Mouse (Mus musculus): ENCODE results near the gene Uri1. TPM values are rescaled to one million over a fixed set of nuclear protein-coding genes. Genes with fewer than 3 reads are reported as not detected.

The Uri1 gene
- polyA plus RNA-seq, 1 experiment from 2014 or later: 27.5 TPM

GRCm38 (mm10) chr7:38013946-38014345 lies 9.4 kb downstream of the Uri1 start:
- Histone ChIP-seq H3K4me3 (no peak overlapping the region), H3K9me3 (replicated peaks) (no peaks in the 10 kb centered on the region), H3K36me3 (no peaks in the 10 kb centered on the region), H3K4me2 (no peak overlapping the region), H3K9ac (no peak overlapping the region), H3K27me3 (no peaks in the 10 kb centered on the region), H3K4me1 (replicated peaks) (peaks cover 2% of the 10 kb centered on the region; the same call in 1 of the 2 replicates), H3K27ac (no peak overlapping the region)
- WGBS: 66% methylated on average over 3 of the region's 3 CpGs
- no peak for ATAC-seq (replicated peaks; ENCODE audit: insufficient number of reproducible peaks, insufficient read depth, low FRiP score, low read depth)

- no peak overlapping the region for H3K27ac ChIP-seq
- ATAC-seq (replicated peaks; ENCODE audit: insufficient number of reproducible peaks, insufficient read depth, low FRiP score, low read depth): no peak
- 97% methylated on average over 4 of the region's 4 CpGs for WGBS
- no peaks in the 10 kb centered on the region for H3K27me3 ChIP-seq
- peaks cover 4% of the 10 kb centered on the region; the same call in 1 of the 2 replicates for H3K4me1 ChIP-seq (replicated peaks)
- no peak overlapping the region for H3K4me3 ChIP-seq
- no peaks in the 10 kb centered on the region for H3K9me3 ChIP-seq (replicated peaks)
- H3K36me3 ChIP-seq: no peaks in the 10 kb centered on the region
- no peak overlapping the region for H3K4me2 ChIP-seq
- no peak overlapping the region for H3K9ac ChIP-seq
These were observed 10.5 kb downstream of the Uri1 start for GRCm38 (mm10) chr7:38012811-38013210.

DNA sequence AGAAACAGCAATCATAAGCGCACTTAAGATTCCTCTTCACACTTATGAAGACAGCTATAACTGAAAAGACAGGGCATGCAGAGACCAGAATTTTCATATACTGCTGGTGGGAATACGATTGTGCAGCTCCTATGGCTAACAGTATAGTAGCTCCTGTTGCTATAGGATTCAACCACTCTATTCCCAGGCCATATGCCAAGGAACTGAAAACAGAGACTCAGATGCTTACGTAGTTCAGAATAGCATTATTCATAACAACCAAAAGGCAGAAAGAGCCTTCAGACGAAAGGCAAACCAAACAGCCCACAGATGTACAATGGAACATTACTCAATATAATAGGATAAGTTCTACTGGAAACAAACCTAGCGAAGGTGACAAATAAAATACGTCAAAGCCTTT lies 15.0 kb downstream of the Uri1 start:
- ATAC-seq (replicated peaks; ENCODE audit: insufficient number of reproducible peaks, insufficient read depth, low FRiP score, low read depth): no peak
- WGBS: 83% methylated on average over 6 of the region's 6 CpGs
- H3K27ac ChIP-seq: no peak overlapping the region
- H3K27me3 ChIP-seq: no peaks in the 10 kb centered on the region
- H3K9ac ChIP-seq: no peak overlapping the region
- no peak overlapping the region for H3K4me2 ChIP-seq
- no peak overlapping the region for H3K4me3 ChIP-seq
- H3K36me3 ChIP-seq: no peaks in the 10 kb centered on the region
- H3K4me1 ChIP-seq (replicated peaks): 0 out of 2 replicates have a peak, but pooled peaks cover 2% of the 10 kb centered on the region
- no peaks in the 10 kb centered on the region for H3K9me3 ChIP-seq (replicated peaks)

DNA sequence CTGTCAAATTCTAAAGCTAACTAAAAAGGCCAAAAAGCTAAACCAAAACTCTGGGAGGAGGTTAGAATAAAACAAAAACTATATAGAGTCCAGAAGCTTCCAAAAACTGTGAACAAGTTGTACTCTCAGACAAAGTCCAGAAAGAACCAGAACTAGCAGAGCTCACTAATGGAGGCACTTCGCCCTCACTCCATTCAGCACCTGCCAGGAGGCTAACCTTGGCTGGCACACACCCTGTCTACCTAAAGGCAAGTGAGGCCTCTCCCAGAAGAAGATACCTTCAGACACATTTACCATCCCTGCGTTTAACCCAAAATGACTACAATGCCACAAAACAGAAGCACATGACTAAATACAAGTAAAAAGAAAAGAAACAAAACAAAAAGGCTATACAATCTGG lies 20.9 kb downstream of the Uri1 start:
- Histone ChIP-seq H3K36me3 (no peaks in the 10 kb centered on the region), H3K9me3 (replicated peaks) (no peaks in the 10 kb centered on the region), H3K9ac (no peak overlapping the region), H3K4me2 (no peak overlapping the region), H3K27ac (no peak overlapping the region), H3K4me3 (no peak overlapping the region), H3K4me1 (replicated peaks) (no peaks in the 10 kb centered on the region), H3K27me3 (no peaks in the 10 kb centered on the region)
- ATAC-seq (replicated peaks; ENCODE audit: insufficient number of reproducible peaks, insufficient read depth, low FRiP score, low read depth): no peak
- WGBS: 83% methylated on average over 2 of the region's 2 CpGs

DNA sequence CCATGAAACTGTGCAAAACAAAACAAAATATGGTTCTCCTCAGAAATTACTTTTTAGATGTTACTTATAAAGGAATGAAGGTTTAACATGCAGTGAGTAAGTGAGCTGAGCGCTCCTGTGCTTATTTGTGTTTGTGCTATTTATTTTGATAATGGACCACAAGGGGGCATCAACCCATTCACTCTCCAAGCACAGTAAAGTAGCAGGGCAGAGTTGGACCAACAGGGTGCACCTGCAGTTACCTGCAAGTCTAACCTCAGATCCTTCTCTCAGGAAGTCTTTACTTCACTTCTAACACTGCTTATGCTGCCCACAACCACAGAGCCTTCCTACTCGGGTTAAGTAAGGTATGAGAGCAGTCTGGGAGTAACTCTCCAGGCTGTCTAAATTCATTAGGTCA lies 23.7 kb downstream of the Uri1 start:
- Histone ChIP-seq H3K4me2 (no peak overlapping the region), H3K4me1 (replicated peaks) (peaks cover 3% of the 10 kb centered on the region; the same call in 1 of the 2 replicates), H3K27ac (no peak overlapping the region), H3K4me3 (no peak overlapping the region), H3K36me3 (no peaks in the 10 kb centered on the region), H3K9me3 (replicated peaks) (no peaks in the 10 kb centered on the region), H3K9ac (no peak overlapping the region), H3K27me3 (no peaks in the 10 kb centered on the region)
- 62% methylated on average over 2 of the region's 2 CpGs for WGBS
- no peak for ATAC-seq (replicated peaks; ENCODE audit: insufficient number of reproducible peaks, insufficient read depth, low FRiP score, low read depth)

- no peaks in the 10 kb centered on the region for H3K9me3 ChIP-seq (replicated peaks)
- H3K9ac ChIP-seq: no peak overlapping the region
- H3K4me2 ChIP-seq: no peak overlapping the region
- no peaks in the 10 kb centered on the region for H3K36me3 ChIP-seq
- no peak overlapping the region for H3K4me3 ChIP-seq
- no peaks in the 10 kb centered on the region for H3K27me3 ChIP-seq
- H3K27ac ChIP-seq: no peak overlapping the region
- H3K4me1 ChIP-seq (replicated peaks): peaks cover 3% of the 10 kb centered on the region; the same call in 1 of the 2 replicates
- no peak for ATAC-seq (replicated peaks; ENCODE audit: insufficient number of reproducible peaks, insufficient read depth, low FRiP score, low read depth)
- 88% methylated on average over 2 of the region's 2 CpGs for WGBS
These were observed 30.5 kb downstream of the Uri1 start for GRCm38 (mm10) chr7:37992861-37993260.

- WGBS: 65% methylated on average over 5 of the region's 5 CpGs
- no peak for ATAC-seq (replicated peaks; ENCODE audit: insufficient number of reproducible peaks, insufficient read depth, low FRiP score, low read depth)
These were observed 38.5 kb downstream of the Uri1 start for GRCm38 (mm10) chr7:37984866-37985265.

GRCm38 (mm10) chr7:37983471-37983870 lies 39.9 kb downstream of the Uri1 start:
- no peak for ATAC-seq (replicated peaks; ENCODE audit: insufficient number of reproducible peaks, insufficient read depth, low FRiP score, low read depth)
- H3K4me2 ChIP-seq: no peak overlapping the region
- H3K4me1 ChIP-seq (replicated peaks): no peaks in the 10 kb centered on the region
- H3K27ac ChIP-seq: no peak overlapping the region
- H3K27me3 ChIP-seq: no peaks in the 10 kb centered on the region
- H3K9ac ChIP-seq: no peak overlapping the region
- WGBS: 51% methylated on average over 6 of the region's 6 CpGs
- H3K9me3 ChIP-seq (replicated peaks): no peaks in the 10 kb centered on the region
- H3K4me3 ChIP-seq: no peak overlapping the region
- 0 out of 2 replicates have a peak, but pooled peaks cover 3% of the 10 kb centered on the region for H3K36me3 ChIP-seq

More at GRCm38 (mm10) chr7:37984866-37985265, 38.5 kb downstream of the Uri1 start:
- 0 out of 2 replicates have a peak, but pooled peaks cover 3% of the 10 kb centered on the region for H3K36me3 ChIP-seq
- H3K27me3 ChIP-seq: no peaks in the 10 kb centered on the region
- H3K27ac ChIP-seq: no peak overlapping the region
- no peaks in the 10 kb centered on the region for H3K4me1 ChIP-seq (replicated peaks)
- H3K9ac ChIP-seq: no peak overlapping the region
- no peak overlapping the region for H3K4me3 ChIP-seq
- H3K4me2 ChIP-seq: no peak overlapping the region
- no peaks in the 10 kb centered on the region for H3K9me3 ChIP-seq (replicated peaks)

- H3K36me3 ChIP-seq: 0 out of 2 replicates have a peak, but pooled peaks cover 3% of the 10 kb centered on the region
- no peak overlapping the region for H3K4me3 ChIP-seq
- WGBS: 90% methylated on average over 3 of the region's 3 CpGs
- no peaks in the 10 kb centered on the region for H3K9me3 ChIP-seq (replicated peaks)
- ATAC-seq (replicated peaks; ENCODE audit: insufficient number of reproducible peaks, insufficient read depth, low FRiP score, low read depth): no peak
- no peaks in the 10 kb centered on the region for H3K4me1 ChIP-seq (replicated peaks)
- H3K27ac ChIP-seq: no peak overlapping the region
- H3K27me3 ChIP-seq: no peaks in the 10 kb centered on the region
- H3K9ac ChIP-seq: no peak overlapping the region
- H3K4me2 ChIP-seq: no peak overlapping the region
These were observed 43.6 kb downstream of the Uri1 start for GRCm38 (mm10) chr7:37979729-37980128.

GRCm38 (mm10) chr7:37978412-37978811 lies 44.9 kb downstream of the Uri1 start:
- peaks cover 3% of the 10 kb centered on the region; the same call in 1 of the 2 replicates for H3K36me3 ChIP-seq
- no peaks in the 10 kb centered on the region for H3K9me3 ChIP-seq (replicated peaks)
- no peak overlapping the region for H3K4me3 ChIP-seq
- H3K27ac ChIP-seq: no peak overlapping the region
- H3K4me1 ChIP-seq (replicated peaks): no peaks in the 10 kb centered on the region
- H3K4me2 ChIP-seq: no peak overlapping the region
- ATAC-seq (replicated peaks; ENCODE audit: insufficient number of reproducible peaks, insufficient read depth, low FRiP score, low read depth): no peak
- WGBS: 80% methylated on average over 4 of the region's 4 CpGs
- H3K9ac ChIP-seq: no peak overlapping the region
- no peaks in the 10 kb centered on the region for H3K27me3 ChIP-seq

DNA sequence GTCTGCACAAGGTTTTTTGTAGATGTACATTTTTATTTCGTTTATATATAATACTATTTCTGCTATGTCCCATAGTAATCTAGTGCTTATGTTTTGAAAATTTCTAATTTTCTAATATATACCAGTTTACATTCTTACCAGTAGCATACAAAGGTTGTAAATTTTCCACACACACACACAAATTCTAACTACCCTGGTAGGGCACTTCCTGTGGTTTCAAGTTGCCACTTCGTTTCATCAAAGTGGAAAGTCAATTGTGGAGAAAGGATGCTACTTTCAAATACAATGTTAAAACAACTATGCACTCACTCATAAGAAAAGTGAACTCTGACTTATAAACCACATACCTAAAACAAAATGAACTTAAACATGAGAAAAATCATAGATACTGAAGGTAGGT lies 45.7 kb downstream of the Uri1 start:
- no peak overlapping the region for H3K27ac ChIP-seq
- no peak overlapping the region for H3K9ac ChIP-seq
- peaks cover under 1% of the 10 kb centered on the region; the same call in 1 of the 2 replicates for H3K36me3 ChIP-seq
- no peak overlapping the region for H3K4me3 ChIP-seq
- WGBS: 86% methylated on average over 2 of the region's 2 CpGs
- no peak for ATAC-seq (replicated peaks; ENCODE audit: insufficient number of reproducible peaks, insufficient read depth, low FRiP score, low read depth)
- no peaks in the 10 kb centered on the region for H3K9me3 ChIP-seq (replicated peaks)
- no peaks in the 10 kb centered on the region for H3K4me1 ChIP-seq (replicated peaks)
- H3K4me2 ChIP-seq: no peak overlapping the region
- H3K27me3 ChIP-seq: no peaks in the 10 kb centered on the region

GRCm38 (mm10) chr7:37972999-37973555 lies 50.3 kb downstream of the Uri1 start:
- H3K9ac ChIP-seq: no peak overlapping the region
- 67% methylated on average over 2 of the region's 2 CpGs for WGBS
- ATAC-seq (replicated peaks; ENCODE audit: insufficient number of reproducible peaks, insufficient read depth, low FRiP score, low read depth): no peak
- H3K4me3 ChIP-seq: no peak overlapping the region
- no peaks in the 10 kb centered on the region for H3K27me3 ChIP-seq
- no peaks in the 10 kb centered on the region for H3K9me3 ChIP-seq (replicated peaks)
- no peaks in the 10 kb centered on the region; the same call in 1 of the 2 replicates for H3K36me3 ChIP-seq
- peaks cover 9% of the 10 kb centered on the region; the same call in 1 of the 2 replicates for H3K4me1 ChIP-seq (replicated peaks)
- no peak overlapping the region for H3K4me2 ChIP-seq
- no peak overlapping the region for H3K27ac ChIP-seq

All from heart, embryonic 15.5 days (tissue).